Mouse (Mus musculus): ENCODE measurements at regions not wholly inside any gene's neighbourhood (a gene's known extent, or its start where the extent isn't known, plus 50 kb on each side); places are given as distances from the start of the nearest gene placed in this dataset.

GRCm38 (mm10) chr1:185939914-185940313 is 177.2 kb downstream of the Lyplal1 start:
- TF ChIP-seq CTCF (IDR thresholded peaks at IDR 0.05; ENCODE audit: low read depth, low read length) (no peak), POLR2A (IDR thresholded peaks at IDR 0.05; ENCODE audit: extremely low read depth, insufficient read depth, low read length) (no peak)

Data from liver, adult 2 months (tissue).